Mouse (Mus musculus) spleen, postnatal 4 days (tissue): ENCODE measurements around the gene Kin.

Experiments used
- DNase-seq, 2 experiments: peaks; one replicate each; pipeline ENCODE4 v3.0.0; 2022; ENCODE audit warnings: low spot score in 2 of 2

The Kin gene

GRCm38 (mm10) chr2:10108535-10109189, 28.3 kb downstream of the Kin start:
- DNase-seq = no peak

- DNase-seq = no peak
Observed at GRCm38 (mm10) chr2:10118751-10119150, 38.4 kb downstream of the Kin start.

- no peak for DNase-seq
Observed at GRCm38 (mm10) chr2:10119276-10119675, 38.9 kb downstream of the Kin start.

- no peak for DNase-seq
Observed at GRCm38 (mm10) chr2:10121826-10122225, 41.4 kb downstream of the Kin start.

GRCm38 (mm10) chr2:10126122-10126521, 45.7 kb downstream of the Kin start:
- DNase-seq = no peak

GRCm38 (mm10) chr2:10127471-10127870, 47.1 kb downstream of the Kin start:
- no peak for DNase-seq

- DNase-seq = no peak
Observed at GRCm38 (mm10) chr2:10128571-10128970, 48.2 kb downstream of the Kin start.

GRCm38 (mm10) chr2:10130341-10130990, 50.1 kb downstream of the Kin start:
- DNase-seq = no peak

- DNase-seq = no peak
Observed at GRCm38 (mm10) chr2:10131296-10131695, 50.9 kb downstream of the Kin start, which contains the start of gene Itih2. Itih2 (minus strand) TSS chr2:10131396.

- DNase-seq = no peak
Observed at GRCm38 (mm10) chr2:10132128-10132527, 51.7 kb downstream of the Kin start.

GRCm38 (mm10) chr2:10133941-10134340, 53.5 kb downstream of the Kin start:
- no peak for DNase-seq

- no peak for DNase-seq
Observed at GRCm38 (mm10) chr2:10137320-10137719, 56.9 kb downstream of the Kin start.

- no peak for DNase-seq
Observed at GRCm38 (mm10) chr2:10140456-10140855, 60.1 kb downstream of the Kin start.
